Mouse (Mus musculus) cerebellum, adult 11-12 months (tissue): ENCODE measurements around the gene Spindoc.
"Not testable (repeated sequence)": the region's sequence is repeated elsewhere in the genome, so short reads cannot be mapped to it uniquely, and the experiment has no call there.

ENCODE experiments used
- DNase-seq: peaks from one replicate; pipeline ENCODE4 v3.0.0; 2022

Spindoc gene

GRCm38 (mm10) chr19:7398898-7399297, 16.1 kb upstream of the Spindoc start:
- DNase-seq: not testable (repeated sequence)

- not testable (repeated sequence) for DNase-seq
Observed at GRCm38 (mm10) chr19:7396867-7397826, 14.4 kb upstream of the Spindoc start.

- no peak for DNase-seq
Observed at GRCm38 (mm10) chr19:7388488-7388887, 5.7 kb upstream of the Spindoc start.

GRCm38 (mm10) chr19:7386042-7386441, 3.2 kb upstream of the Spindoc start:
- DNase-seq: no peak

GRCm38 (mm10) chr19:7382248-7382902, 419 bp downstream of the Spindoc start:
- peak; percentile 56 for DNase-seq

GRCm38 (mm10) chr19:7381906-7382247, 917 bp downstream of the Spindoc start:
- DNase-seq: no peak

GRCm38 (mm10) chr19:7377639-7378038, 5.2 kb downstream of the Spindoc start:
- DNase-seq: no peak

GRCm38 (mm10) chr19:7374491-7374890, 8.3 kb downstream of the Spindoc start:
- DNase-seq: no peak

GRCm38 (mm10) chr19:7369469-7369868, 13.3 kb downstream of the Spindoc start:
- DNase-seq: not testable (repeated sequence)

- no peak for DNase-seq
Observed at GRCm38 (mm10) chr19:7353636-7354035, 29.2 kb downstream of the Spindoc start.

- DNase-seq: no peak
Observed at GRCm38 (mm10) chr19:7352809-7353495, 29.8 kb downstream of the Spindoc start.

GRCm38 (mm10) chr19:7349993-7350392, 32.8 kb downstream of the Spindoc start:
- no peak for DNase-seq

GRCm38 (mm10) chr19:7345235-7345755, 37.5 kb downstream of the Spindoc start:
- DNase-seq: no peak

- no peak for DNase-seq
Observed at GRCm38 (mm10) chr19:7342646-7343045, 40.1 kb downstream of the Spindoc start.

- DNase-seq: peak; percentile 100
Observed at GRCm38 (mm10) chr19:7341512-7342397, 41.0 kb downstream of the Spindoc start, which contains the start of gene Mark2. Gene Mark2, minus strand, starts transcription at chr19:7341860.

- DNase-seq: no peak
Observed at GRCm38 (mm10) chr19:7340780-7341475, 41.9 kb downstream of the Spindoc start.

- peak; percentile 56 for DNase-seq
Observed at GRCm38 (mm10) chr19:7340371-7340779, 42.4 kb downstream of the Spindoc start.

GRCm38 (mm10) chr19:7339867-7340266, 42.9 kb downstream of the Spindoc start:
- no peak for DNase-seq

GRCm38 (mm10) chr19:7339026-7339425, 43.8 kb downstream of the Spindoc start:
- no peak for DNase-seq

- no peak for DNase-seq
Observed at GRCm38 (mm10) chr19:7337781-7338342, 44.9 kb downstream of the Spindoc start.

- DNase-seq: no peak
Observed at GRCm38 (mm10) chr19:7335656-7336055, 47.1 kb downstream of the Spindoc start.
